8 mouse cellular contexts compared by ENCODE assay signal in genomic region chr2:29820025-29820817, GRCm38 (mm10). TPM values are rescaled to one million over a fixed set of nuclear protein-coding genes. Genes with fewer than 3 reads are reported as not detected.
A peak's percentile ranks its signal among the peaks of the same experiment; 100 is the strongest.
DNase-seq lines count a peak whose midpoint lies in the region; ATAC-seq lines count a peak whose summit lies in the region.

TSS of gene Urm1 (plus strand) at chr2:29820075.

- H3K9me3 ChIP-seq in hindbrain, embryonic 13.5 days = no peaks in the 10 kb centered on the region

- H3K27ac ChIP-seq in hindbrain, embryonic 13.5 days = peak within 1 kb of the TSS; percentile 98

- H3K36me3 ChIP-seq in hindbrain, embryonic 13.5 days = peaks cover 18% of the 10 kb centered on the region

- H3K4me2 ChIP-seq in hindbrain, embryonic 13.5 days = peak within 1 kb of the TSS; percentile 68

- H3K27me3 ChIP-seq in hindbrain, embryonic 13.5 days = no peaks in the 10 kb centered on the region

- H3K4me3 ChIP-seq in hindbrain, embryonic 13.5 days = peak within 1 kb of the TSS; percentile 43

- under 1% methylated on average over 35 of the region's 35 CpGs for WGBS in hindbrain, embryonic 13.5 days

- DNase-seq in ZHBTc4 (ENCODE audit: low read depth, low spot score) = peak; percentile 99
- peak; percentile 77 to 80 for DNase-seq in cerebellum, postnatal 14 days
- DNase-seq in frontal cortex, postnatal 25 days (ENCODE audit: low spot score in 2 of 2) = peak; percentile 41 to 50
- DNase-seq in layer of hippocampus, postnatal 36 days = peak; percentile 59 to 65
- DNase-seq in lung, postnatal 4 days = peak; percentile 80 to 88
- DNase-seq in retina, postnatal 7 days (ENCODE audit: low read depth, low spot score) = peak; percentile 56
- DNase-seq in urinary bladder, postnatal 36 days (ENCODE audit: low spot score in 2 of 2) = peak; percentile 44 to 53

- peak; percentile 75 for ATAC-seq in hindbrain, embryonic 13.5 days (ENCODE audit: low FRiP score)

- peaks cover 22% of the 10 kb centered on the region for H3K4me1 ChIP-seq in hindbrain, embryonic 13.5 days (replicated peaks)

- H3K9ac ChIP-seq in hindbrain, embryonic 13.5 days = peak within 1 kb of the TSS; percentile 78

RNA-seq across cellular contexts. Expression of gene Urm1, which starts in this region (rescaled TPM):
- polyA plus RNA-seq in hindbrain, embryonic 13.5 days (2015; fragmentation: Nextera tagmentation; extraction: Ambion mirVana) = 23.5 and 26.8 TPM in 2 replicates
- 10 to 100 TPM; 36.6 to 49.5 TPM for total RNA-seq in layer of hippocampus, postnatal 36 days (2021)

Comparison
In these comparisons a context has a peak if more than half of its experiments do, and no peak if none do; other contexts are left out.
1. Peak in every context shown above with its lines: DNase-seq, ATAC-seq, H3K4me3 ChIP-seq and H3K27ac ChIP-seq.
2. DNase-seq: peak in every context shown above with its lines; median percentile 99 in ZHBTc4; 84 in lung, postnatal 4 days; 78 in cerebellum, postnatal 14 days; 62 in layer of hippocampus, postnatal 36 days; 56 in retina, postnatal 7 days; 48 in urinary bladder, postnatal 36 days; 46 in frontal cortex, postnatal 25 days.